Mouse (Mus musculus) lung, postnatal 0 days (tissue): ENCODE measurements around the gene Ctsh. TPM values are rescaled to one million over a fixed set of nuclear protein-coding genes. Genes with fewer than 3 reads are reported as not detected.
A peak's percentile ranks its signal among the peaks of the same experiment; 100 is the strongest.
"Not testable (repeated sequence)": the region's sequence is repeated elsewhere in the genome, so short reads cannot be mapped to it uniquely, and the experiment has no call there.

Source experiments
- ATAC-seq: fragments of 200-750 bp; cut with Nextera tagmentation; 2 replicates; pipeline ENCODE4 v1.8.0; 2017; ENCODE audit warnings: moderate library complexity
- DNase-seq: peaks from one replicate; pipeline ENCODE4 v3.0.0-alpha.2; 2016; ENCODE audit warnings: low spot score
- H3K27ac ChIP-seq: fragments of 300-500 bp; sonication (generic); 2 replicates; pipeline ENCODE4 v1.5.1; 2014; ENCODE audit warnings: antibody characterized with exemption, mild to moderate bottlenecking, low read length, mixed read lengths
- H3K27me3 ChIP-seq: fragments of 300-500 bp; sonication (generic); replicated peaks from 2 replicates; pipeline ENCODE4 v1.6.1; 2014; ENCODE audit warnings: low read length, mixed read lengths; ENCODE audit not compliant: insufficient read depth
- H3K36me3 ChIP-seq: fragments of 300-500 bp; sonication (generic); 2 replicates; pipeline ENCODE4 v1.6.1; 2014; ENCODE audit warnings: low read length, mixed read lengths; ENCODE audit not compliant: insufficient read depth
- H3K4me1 ChIP-seq: fragments of 300-500 bp; sonication (generic); 2 replicates; pipeline ENCODE4 v1.6.1; 2014; ENCODE audit warnings: antibody characterized with exemption, low read depth, low read length, mixed read lengths; ENCODE audit not compliant: insufficient read depth
- H3K4me2 ChIP-seq: fragments of 300-500 bp; sonication (generic); replicated peaks from 2 replicates; pipeline ENCODE4 v1.6.1; 2014; ENCODE audit warnings: low read depth, mild to moderate bottlenecking, low read length, moderate library complexity, mixed read lengths
- H3K4me3 ChIP-seq: fragments of 300-500 bp; sonication (generic); 2 replicates; pipeline ENCODE4 v1.5.1; 2014; ENCODE audit warnings: low read depth, low read length
- H3K9ac ChIP-seq: fragments of 300-500 bp; sonication (generic); replicated peaks from 2 replicates; pipeline ENCODE4 v1.6.1; 2014; ENCODE audit warnings: low read depth, mild to moderate bottlenecking
- H3K9me3 ChIP-seq: fragments of 300-500 bp; sonication (generic); 2 replicates; pipeline ENCODE4 v1.6.1; 2016; ENCODE audit warnings: low read length, mixed read lengths
- CTCF ChIP-seq: IDR thresholded peaks from 2 replicates; pipeline ENCODE4 v1.5.1; 2016; ENCODE audit warnings: antibody characterized with exemption, mild to moderate bottlenecking
- EP300 ChIP-seq: IDR thresholded peaks from 2 replicates; pipeline ENCODE4 v1.6.1; 2016; ENCODE audit warnings: antibody characterized with exemption, mild to moderate bottlenecking, control low read depth
- WGBS: fragments of 180-500 bp; shearing (Covaris S2); extraction: QIAGEN DNeasy Blood & Tissue Kit; methylation state at CpG from one replicate; pipeline ENCODE4 v1.1.7; 2014; 5-methylcytosine and 5-hydroxymethylcytosine counted together
- polyA plus RNA-seq: library from polyadenylated mRNA; unstranded; fragments of >200 nt; fragmentation: Nextera tagmentation; extraction: Ambion mirVana; gene quantifications from 2 replicates; pipeline ENCODE4 v1.2.1, GENCODE M21; 2015

The Ctsh gene
- polyA plus RNA-seq, 1 experiment from 2014 or later, result 2,487 TPM

- Histone ChIP-seq H3K9ac (no peak overlapping the region), H3K27me3 (no peaks in the 10 kb centered on the region), H3K4me1 (no peaks in the 10 kb centered on the region), H3K36me3 (peaks cover 5% of the 10 kb centered on the region; the same call in 1 of the 2 replicates), H3K4me3 (no peak overlapping the region), H3K9me3 (no peaks in the 10 kb centered on the region), H3K27ac (no peak overlapping the region), H3K4me2 (no peak overlapping the region)
- DNase-seq, result peak; percentile 67
- peak; percentile 62 for ATAC-seq
- 55% methylated on average over 8 of the region's 8 CpGs for WGBS
- TF ChIP-seq CTCF (peak; percentile 92), EP300 (no peak)
These were observed 23.0 kb downstream of the Ctsh start for GRCm38 (mm10) chr9:90076849-90077461.

- H3K9me3 ChIP-seq, H3K27ac ChIP-seq, H3K9ac ChIP-seq, H3K4me1 ChIP-seq, H3K36me3 ChIP-seq, DNase-seq, H3K4me3 ChIP-seq, H3K4me2 ChIP-seq, H3K27me3 ChIP-seq, ATAC-seq: not testable (repeated sequence)
- WGBS, result 72% methylated on average over 6 of the region's 6 CpGs
These were observed 28.0 kb downstream of the Ctsh start for GRCm38 (mm10) chr9:90081961-90082360.

- WGBS, result 100% methylated on average over 1 of the region's 1 CpGs
These were observed 29.0 kb downstream of the Ctsh start for GRCm38 (mm10) chr9:90082992-90083391.

GRCm38 (mm10) chr9:90084152-90084551 lies 30.2 kb downstream of the Ctsh start:
- Histone ChIP-seq H3K9ac (no peak overlapping the region), H3K27me3 (no peaks in the 10 kb centered on the region), H3K27ac (no peak overlapping the region), H3K4me3 (no peak overlapping the region), H3K4me1 (no peaks in the 10 kb centered on the region), H3K4me2 (no peak overlapping the region), H3K36me3 (peaks cover 4% of the 10 kb centered on the region; the same call in 1 of the 2 replicates), H3K9me3 (no peaks in the 10 kb centered on the region)
- TF ChIP-seq EP300, result no peak
- no peak for TF ChIP-seq CTCF
- ATAC-seq (no peak), DNase-seq (no peak)
- WGBS, result 82% methylated on average over 3 of the region's 3 CpGs

More at GRCm38 (mm10) chr9:90082992-90083391, 29.0 kb downstream of the Ctsh start:
- Histone ChIP-seq H3K4me2 (no peak overlapping the region), H3K9ac (no peak overlapping the region), H3K27me3 (no peaks in the 10 kb centered on the region), H3K27ac (no peak overlapping the region), H3K4me1 (no peaks in the 10 kb centered on the region), H3K36me3 (peaks cover under 1% of the 10 kb centered on the region; the same call in 1 of the 2 replicates), H3K9me3 (no peaks in the 10 kb centered on the region), H3K4me3 (no peak overlapping the region)
- no peak for DNase-seq
- ATAC-seq, result no peak
- TF ChIP-seq EP300, result no peak
- TF ChIP-seq CTCF, result no peak

GRCm38 (mm10) chr9:90084766-90085468 lies 31.0 kb downstream of the Ctsh start:
- Histone ChIP-seq H3K27ac (no peak overlapping the region), H3K9me3 (no peaks in the 10 kb centered on the region), H3K36me3 (peaks cover 10% of the 10 kb centered on the region), H3K4me1 (no peaks in the 10 kb centered on the region), H3K4me3 (no peak overlapping the region), H3K4me2 (no peak overlapping the region), H3K27me3 (no peaks in the 10 kb centered on the region), H3K9ac (no peak overlapping the region)
- ATAC-seq (no peak), DNase-seq (no peak)
- WGBS, result 74% methylated on average over 8 of the region's 8 CpGs
- no peak for TF ChIP-seq CTCF
- TF ChIP-seq EP300, result no peak

- 79% methylated on average over 2 of the region's 2 CpGs for WGBS
- H3K27me3 ChIP-seq, result no peaks in the 10 kb centered on the region
- TF ChIP-seq CTCF (no peak), EP300 (no peak)
- ATAC-seq (no peak), DNase-seq (no peak)
- H3K9me3 ChIP-seq, result no peaks in the 10 kb centered on the region
- no peak overlapping the region for H3K4me3 ChIP-seq
- H3K27ac ChIP-seq, result no peak overlapping the region
- H3K4me1 ChIP-seq, result no peaks in the 10 kb centered on the region
- peaks cover 19% of the 10 kb centered on the region for H3K36me3 ChIP-seq
- no peak overlapping the region for H3K4me2 ChIP-seq
- H3K9ac ChIP-seq, result no peak overlapping the region
These were observed 34.0 kb downstream of the Ctsh start for GRCm38 (mm10) chr9:90087906-90088485.
